Mouse (Mus musculus) cerebellum, postnatal 36 days (tissue): ENCODE data around the gene Lcn8.
"Not testable (repeated sequence)": the region's sequence is repeated elsewhere in the genome, so short reads cannot be mapped to it uniquely, and the experiment has no call there.

Experiments used
- DNase-seq, 2 experiments: peaks; one replicate each; pipeline ENCODE4 v3.0.0; 2021 to 2022; ENCODE audit warnings: mixed read lengths in 2 of 2

Lcn8 gene

DNA sequence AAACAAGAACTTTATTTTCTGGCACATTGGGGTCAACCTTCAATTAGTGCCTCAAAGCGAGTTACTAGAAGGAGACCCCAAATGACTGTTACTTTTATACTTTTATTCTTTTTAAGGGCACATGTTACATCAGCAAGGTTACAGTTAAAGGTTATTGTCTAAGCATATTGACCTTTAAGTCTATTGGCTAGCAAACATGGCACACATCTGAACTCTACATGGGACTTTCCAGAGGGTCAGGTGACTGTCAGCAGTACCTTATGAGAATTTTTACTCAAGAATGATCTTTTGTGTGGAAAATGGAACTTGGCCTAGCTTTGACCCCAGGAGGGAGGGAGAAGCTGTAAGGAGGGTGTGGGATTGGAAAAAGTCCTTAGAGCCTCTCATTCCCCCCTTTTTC, 13.6 kb downstream of the Lcn8 start:
- DNase-seq = no peak

DNA sequence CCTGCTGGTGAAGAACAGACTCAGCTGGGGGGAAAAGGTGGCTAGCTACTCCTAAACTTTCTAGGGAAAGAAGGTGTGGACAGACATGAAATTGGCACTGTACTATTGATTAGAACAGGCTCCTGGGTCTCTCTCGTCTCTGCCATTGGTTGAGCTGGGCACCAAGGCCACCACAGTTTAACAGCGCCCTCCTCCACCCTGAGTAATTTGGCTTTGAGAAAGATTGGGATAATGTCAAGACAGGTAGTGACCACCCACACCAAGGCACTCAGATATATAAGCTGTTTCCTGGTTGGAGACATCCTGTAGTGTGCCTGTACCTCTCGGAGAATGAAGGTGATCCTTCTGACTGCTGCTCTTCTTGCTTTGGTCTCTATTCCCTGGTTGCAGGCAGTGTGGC, 23.6 kb downstream of the Lcn8 start, which contains the start of gene Lcn6:
TSS of gene Lcn6 (plus strand) at position 301 of the 400 bp plus-strand sequence.
- no peak for DNase-seq

DNA sequence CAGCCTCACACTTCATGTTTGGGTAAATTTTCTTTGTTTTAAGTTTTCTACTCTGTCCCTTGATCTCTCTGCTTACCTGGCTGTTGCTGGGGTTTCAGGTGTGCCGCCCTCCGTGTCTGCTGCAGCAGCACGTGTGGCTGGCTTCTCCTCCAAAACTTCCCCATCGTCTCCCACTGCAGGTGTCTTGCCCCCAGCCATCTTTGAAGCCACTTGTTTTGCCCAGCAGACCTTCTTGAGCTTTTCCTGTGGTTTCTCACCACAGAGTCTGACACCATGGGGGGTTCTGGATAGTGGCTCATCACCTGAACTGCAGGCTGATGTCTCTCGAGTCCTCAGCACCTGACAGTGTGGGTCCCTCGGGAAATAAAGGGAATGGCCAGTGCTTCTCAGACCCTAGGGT, 26.6 kb downstream of the Lcn8 start:
- no peak for DNase-seq

DNA sequence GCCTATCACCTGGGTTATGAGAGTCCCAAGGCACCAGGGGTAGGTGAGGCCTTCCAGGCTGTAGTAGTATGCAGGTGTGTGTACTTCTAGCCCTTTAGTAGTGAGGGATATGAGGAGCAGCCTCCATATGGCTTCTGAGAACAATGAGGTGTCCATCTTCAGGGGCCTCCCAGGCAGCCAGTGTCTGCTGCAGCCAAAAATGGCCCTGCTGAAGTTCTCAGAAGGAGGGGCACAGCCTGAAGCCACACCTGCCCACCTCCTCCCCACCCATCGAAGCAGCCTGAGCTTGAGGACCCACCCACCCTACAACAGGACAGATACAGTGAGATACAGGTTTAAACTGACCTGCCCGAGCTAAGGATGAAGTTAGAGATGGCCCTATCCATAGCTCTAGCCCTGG, 29.5 kb downstream of the Lcn8 start, which contains the start of gene Lcn10:
TSS of gene Lcn10 (plus strand) at position 301 of the 400 bp plus-strand sequence.
- no peak for DNase-seq

DNA sequence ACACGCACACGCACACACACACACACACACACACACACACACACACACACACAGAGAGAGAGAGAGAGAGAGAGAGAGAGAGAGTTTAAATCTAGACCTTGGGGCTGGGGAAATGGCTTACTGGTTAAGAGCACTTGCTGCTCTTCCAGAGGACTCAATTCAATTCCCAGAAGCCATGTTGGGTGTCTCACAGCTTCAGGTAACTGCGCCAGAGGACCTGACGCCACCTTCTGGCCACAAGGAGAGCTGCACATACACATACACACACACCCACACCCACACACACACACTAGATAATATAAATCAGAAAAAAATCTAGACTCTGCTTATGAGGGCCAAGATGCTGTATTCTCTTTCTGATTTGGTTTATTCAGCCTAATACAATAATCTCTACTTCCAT, 34.0 kb downstream of the Lcn8 start:
- DNase-seq = no peak

DNA sequence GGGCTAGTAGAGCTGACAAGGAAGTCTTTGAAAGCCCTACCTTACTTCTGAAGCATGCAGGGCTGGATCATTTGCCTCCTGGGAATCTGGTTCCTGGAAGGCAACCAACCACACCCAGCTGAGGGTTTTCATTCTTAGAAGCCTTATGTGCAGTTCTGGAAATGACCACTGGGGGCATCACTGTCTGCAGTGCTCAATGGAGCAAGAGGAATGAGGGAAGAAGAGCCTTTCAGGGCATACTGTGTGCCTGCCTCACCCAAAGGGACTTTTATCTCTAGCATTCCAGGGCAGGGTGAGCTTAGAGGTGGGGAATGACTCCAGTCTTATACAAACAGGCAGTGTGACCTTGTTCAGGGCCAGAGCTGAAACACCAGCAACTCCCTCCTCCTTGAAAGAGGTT, 41.7 kb downstream of the Lcn8 start:
- peak; percentile 57 to 66 for DNase-seq

DNA sequence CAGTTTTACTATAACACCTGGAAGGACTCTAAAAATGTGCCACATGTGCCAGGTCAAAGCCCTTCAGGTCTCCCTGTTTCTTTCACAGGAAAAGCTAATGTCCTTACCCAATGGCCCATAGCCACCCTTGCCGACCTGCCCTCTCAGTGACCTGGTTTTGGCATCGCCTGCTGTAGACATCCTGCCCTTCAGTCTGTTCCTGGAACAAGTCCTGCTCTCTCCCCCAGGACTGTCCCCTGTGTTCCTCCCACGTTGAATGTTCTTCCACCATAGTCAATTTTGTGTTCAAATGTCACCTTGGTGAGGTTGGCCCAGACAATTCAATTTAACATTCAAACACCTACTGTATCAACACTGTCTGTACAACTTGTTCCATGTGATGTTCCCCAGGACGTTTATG, 44.0 kb downstream of the Lcn8 start:
- no peak for DNase-seq

DNA sequence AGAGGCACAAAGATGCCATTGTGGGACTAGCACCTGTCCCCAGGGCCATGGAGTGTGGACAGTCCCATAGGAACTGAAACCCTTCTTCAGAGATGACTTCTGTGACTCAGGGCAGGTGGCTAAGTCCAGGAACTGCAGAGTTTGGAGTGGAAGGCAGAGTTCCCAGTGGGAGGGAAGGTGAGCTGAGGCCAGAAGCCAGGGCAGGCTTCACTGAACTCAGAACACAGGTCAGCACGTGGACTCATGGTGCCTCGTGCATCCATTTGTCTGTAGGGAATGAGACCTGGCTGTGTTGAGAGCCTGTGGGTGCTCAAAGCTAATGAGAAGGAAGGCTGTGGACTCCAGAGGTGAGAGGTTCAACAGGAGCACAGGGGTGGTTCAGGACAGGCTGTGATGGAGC, 45.8 kb downstream of the Lcn8 start:
- no peak for DNase-seq

DNA sequence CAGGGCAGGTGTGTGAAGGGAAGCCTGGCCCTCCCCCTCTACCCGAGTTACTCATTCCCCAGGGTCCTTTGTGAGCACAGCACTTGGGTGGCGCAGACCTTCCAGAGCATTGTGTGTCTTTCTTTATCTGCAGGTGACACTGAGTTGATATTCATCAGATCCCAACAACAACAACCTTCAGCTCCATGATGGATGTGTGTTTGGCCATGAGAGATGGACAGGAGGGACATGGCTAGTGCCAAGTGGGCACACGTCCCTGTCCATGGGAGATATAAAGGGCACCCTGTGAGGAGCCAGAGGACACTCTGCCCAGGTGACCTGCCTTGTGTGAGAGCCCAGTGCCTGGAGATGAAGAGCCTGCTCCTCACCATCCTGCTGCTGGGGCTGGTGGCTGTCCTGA, 46.8 kb downstream of the Lcn8 start, which contains the start of gene Obp2a:
TSS of gene Obp2a (plus strand) at position 301 of the 400 bp plus-strand sequence.
- not testable (repeated sequence) for DNase-seq

DNA sequence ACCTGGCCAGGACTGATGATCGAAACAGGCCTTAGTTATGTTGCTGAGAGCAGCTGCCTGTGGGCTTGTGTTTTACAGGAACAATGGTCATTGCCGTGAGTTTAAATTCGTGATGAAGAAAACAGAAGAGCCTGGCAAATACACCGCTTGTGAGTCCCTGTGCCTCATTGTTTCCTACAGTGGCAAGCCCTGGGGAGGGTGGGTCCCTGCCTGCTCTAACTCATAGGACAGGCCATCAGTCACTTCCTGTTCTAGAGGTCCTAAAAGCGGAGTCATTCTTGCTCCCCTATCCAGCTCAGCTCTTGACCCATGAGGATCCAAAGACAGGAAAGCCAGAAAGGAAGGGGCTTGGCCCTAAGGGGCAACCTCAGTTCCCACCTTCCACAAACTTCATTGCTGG, 48.1 kb downstream of the Lcn8 start:
- DNase-seq = no peak

DNA sequence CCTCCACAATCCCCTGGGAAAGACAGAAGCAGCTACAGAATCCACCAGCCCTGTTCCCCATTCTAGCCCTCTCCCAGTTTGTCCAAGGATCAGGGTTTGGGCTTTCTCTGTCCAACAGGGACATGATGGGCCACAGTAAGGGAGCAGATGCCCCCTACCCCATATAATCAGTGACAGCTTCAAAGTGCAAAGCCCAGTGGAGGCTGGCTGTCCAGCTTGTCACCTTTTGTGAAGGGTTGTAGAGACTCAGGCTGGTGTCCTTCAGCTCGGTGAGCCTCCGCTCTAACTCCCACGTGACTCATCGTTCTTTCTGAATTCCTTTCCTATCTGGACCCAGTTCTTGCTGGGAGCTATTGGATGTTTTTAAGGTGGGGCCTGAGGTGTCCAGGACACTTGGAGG, 50.8 kb downstream of the Lcn8 start:
- no peak for DNase-seq
